Mouse (Mus musculus) gastrocnemius, adult 8-10 months (tissue): ENCODE measurements around the gene Zfp219. TPM values are rescaled to one million over a fixed set of nuclear protein-coding genes. Genes with fewer than 3 reads are reported as not detected.
A peak's percentile ranks its signal among the peaks of the same experiment; 100 is the strongest.

ENCODE experiments used
- DNase-seq, 2 experiments: peaks; one replicate each; pipeline ENCODE4 v3.0.0; 2022; ENCODE audit warnings: low spot score in 2 of 2
- total RNA-seq, 4 experiments: library from RNA; stranded (reverse); gene quantifications; 2 replicates each; pipeline ENCODE4 v1.2.4; 2022

Zfp219 gene
- total RNA-seq, 4 experiments from 2014 or later: 9.9 to 14.0 (median 13.0) TPM

GRCm38 (mm10) chr14:52018248-52019050, 2.1 kb downstream of the Zfp219 start:
- DNase-seq: no peak

- DNase-seq: no peak
Measured at GRCm38 (mm10) chr14:52017662-52018061, 2.9 kb downstream of the Zfp219 start.

GRCm38 (mm10) chr14:52016625-52017405, 3.7 kb downstream of the Zfp219 start:
- DNase-seq: no peak

- no peak for DNase-seq
Measured at GRCm38 (mm10) chr14:52015445-52016100, 5.0 kb downstream of the Zfp219 start, which contains the start of gene Tmem253. Tmem253 (plus strand) TSS chr14:52015658.

GRCm38 (mm10) chr14:52014761-52015311, 5.7 kb downstream of the Zfp219 start:
- no peak for DNase-seq

- DNase-seq: no peak
Measured at GRCm38 (mm10) chr14:52014271-52014760, 6.2 kb downstream of the Zfp219 start.

- no peak for DNase-seq
Measured at GRCm38 (mm10) chr14:52013771-52014219, 6.7 kb downstream of the Zfp219 start.

- no peak for DNase-seq
Measured at GRCm38 (mm10) chr14:52013021-52013610, 7.4 kb downstream of the Zfp219 start.

GRCm38 (mm10) chr14:52012553-52012952, 8.0 kb downstream of the Zfp219 start:
- DNase-seq: no peak

- no peak for DNase-seq
Measured at GRCm38 (mm10) chr14:52012085-52012484, 8.4 kb downstream of the Zfp219 start.

GRCm38 (mm10) chr14:52011683-52012082, 8.8 kb downstream of the Zfp219 start:
- no peak for DNase-seq

GRCm38 (mm10) chr14:52010446-52011111, 10.0 kb downstream of the Zfp219 start:
- no peak for DNase-seq

- no peak for DNase-seq
Measured at GRCm38 (mm10) chr14:52009841-52010240, 10.7 kb downstream of the Zfp219 start.

- no peak for DNase-seq
Measured at GRCm38 (mm10) chr14:52009361-52009760, 11.2 kb downstream of the Zfp219 start.

GRCm38 (mm10) chr14:52008321-52009203, 12.0 kb downstream of the Zfp219 start:
- DNase-seq: peak; percentile 83

GRCm38 (mm10) chr14:52006771-52007170, 13.8 kb downstream of the Zfp219 start:
- no peak for DNase-seq

- no peak for DNase-seq
Measured at GRCm38 (mm10) chr14:52006241-52006640, 14.3 kb downstream of the Zfp219 start.

GRCm38 (mm10) chr14:52005616-52006015, 14.9 kb downstream of the Zfp219 start:
- DNase-seq: no peak

GRCm38 (mm10) chr14:52005141-52005540, 15.4 kb downstream of the Zfp219 start:
- no peak for DNase-seq
